Mouse (Mus musculus): ENCODE measurements around the gene Ccdc30.
A peak's percentile ranks its signal among the peaks of the same experiment; 100 is the strongest.

Gene Ccdc30

DNA sequence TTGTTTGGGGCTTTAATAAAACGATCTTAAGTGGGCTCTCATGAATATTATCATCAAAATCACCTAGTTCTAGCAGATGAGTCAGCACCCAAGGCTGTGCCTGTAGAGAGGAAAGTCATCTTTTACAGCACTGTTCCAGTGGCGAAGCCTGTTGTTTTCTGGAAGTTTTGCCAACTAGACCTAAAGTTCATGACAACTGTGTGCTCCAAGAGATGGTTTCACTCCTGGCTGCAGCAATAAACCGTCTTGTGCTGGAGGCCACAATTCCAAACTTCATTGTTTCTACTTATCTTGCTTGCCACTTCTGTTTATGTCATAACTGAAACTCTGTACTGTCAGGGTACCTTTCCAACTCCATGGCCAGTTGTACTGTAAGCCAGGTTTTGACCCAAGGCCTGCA is 1.9 kb upstream of the Ccdc30 start:
- no peak for DNase-seq (ENCODE audit: low spot score)

DNA sequence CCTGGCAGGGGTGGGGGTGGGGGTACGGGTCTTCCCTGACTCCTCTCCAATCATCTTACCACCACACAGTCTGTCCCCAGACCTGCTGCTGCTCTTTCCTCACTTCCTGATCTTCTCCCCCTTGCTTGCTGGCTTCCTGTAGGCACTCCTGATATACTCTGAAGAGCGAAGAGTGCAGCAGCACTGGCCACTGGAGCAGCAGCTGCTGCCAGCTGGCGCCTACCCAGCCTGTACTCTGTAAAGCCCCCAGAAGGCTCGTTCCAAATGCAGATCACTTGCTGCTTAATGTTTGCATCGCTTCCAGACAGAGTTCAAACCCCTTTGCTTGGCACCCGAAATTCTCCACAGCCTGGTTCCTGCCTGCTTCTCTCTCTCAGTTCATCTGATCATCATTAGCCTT is 2.5 kb downstream of the Ccdc30 start:
- DNase-seq (ENCODE audit: low spot score), result no peak

DNA sequence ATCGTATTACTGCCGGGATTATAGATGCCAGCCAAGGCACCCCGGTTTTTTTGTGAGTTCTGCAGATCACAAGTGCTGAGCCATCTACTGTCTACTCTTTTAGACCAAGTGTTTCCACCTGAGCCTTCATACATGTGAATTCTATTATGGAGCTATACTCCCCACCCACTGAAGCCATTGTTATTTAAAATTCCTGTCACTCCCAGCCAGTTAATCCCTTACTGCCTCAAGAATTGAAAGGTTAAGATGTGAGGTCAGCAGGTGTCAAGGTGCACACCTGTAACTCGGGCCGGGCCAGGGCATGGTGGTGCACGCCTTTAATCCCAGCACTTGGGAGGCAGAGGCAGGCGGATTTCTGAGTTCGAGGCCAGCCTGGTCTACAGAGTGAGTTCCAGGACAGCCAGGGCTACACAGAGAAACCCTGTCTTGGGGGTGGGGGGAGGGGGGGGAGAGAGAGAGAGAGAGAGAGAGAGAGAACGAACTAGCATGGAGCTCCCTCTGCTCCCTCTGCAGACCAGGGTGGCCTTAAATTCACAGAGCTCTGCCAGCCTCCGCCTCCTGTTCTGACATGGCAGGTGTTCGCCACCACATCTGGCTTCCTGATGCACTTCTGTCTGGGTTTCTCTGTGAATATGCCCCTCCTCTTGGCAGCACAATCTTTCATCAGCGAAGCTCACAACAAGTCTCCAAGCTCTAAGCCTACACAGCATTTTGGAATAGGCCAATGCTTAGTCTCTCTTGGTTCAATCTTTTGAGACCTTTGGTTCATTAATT is 3.3 kb downstream of the Ccdc30 start:
- no peak for DNase-seq (ENCODE audit: low spot score)

DNA sequence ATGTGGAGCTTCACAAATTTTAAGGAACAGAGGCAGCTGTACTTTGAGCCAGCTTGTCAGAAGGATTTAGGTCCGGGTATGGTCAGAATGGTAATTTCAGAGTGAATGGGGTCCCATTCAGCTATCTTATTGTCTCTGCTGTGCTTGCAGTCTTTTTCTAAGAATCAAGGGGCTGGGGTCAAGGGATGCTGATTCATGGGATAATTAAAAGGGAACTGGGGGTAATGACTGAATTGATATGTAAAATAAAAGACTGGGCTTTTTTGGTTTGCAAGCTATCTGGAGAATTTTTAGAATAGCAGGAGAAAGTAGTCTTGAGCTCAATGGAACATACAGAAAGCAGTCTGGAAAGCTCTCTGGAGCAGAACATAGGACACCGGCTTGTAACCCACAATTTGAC is 11.9 kb downstream of the Ccdc30 start:
- no peak for DNase-seq (ENCODE audit: low spot score)

DNA sequence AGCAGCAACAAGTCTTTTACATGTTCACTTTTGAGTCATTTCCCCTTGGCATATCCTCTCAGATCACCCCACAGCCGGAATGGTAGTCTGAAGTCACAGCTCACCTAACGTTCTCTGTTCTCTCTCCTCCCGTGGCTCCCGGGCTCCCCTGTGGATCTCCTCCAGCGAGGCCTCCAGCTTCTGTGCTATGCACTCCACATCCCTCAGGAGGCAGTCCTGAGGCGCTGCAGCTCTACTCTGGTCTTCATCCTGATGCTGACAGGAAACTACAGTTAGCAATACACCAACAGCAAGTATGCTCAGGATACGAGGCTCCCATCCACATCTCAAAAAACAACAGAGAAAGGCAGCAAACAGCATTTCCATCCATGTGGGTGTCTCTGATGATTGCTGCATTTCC is 14.4 kb downstream of the Ccdc30 start:
- no peak for DNase-seq (ENCODE audit: low spot score)

DNA sequence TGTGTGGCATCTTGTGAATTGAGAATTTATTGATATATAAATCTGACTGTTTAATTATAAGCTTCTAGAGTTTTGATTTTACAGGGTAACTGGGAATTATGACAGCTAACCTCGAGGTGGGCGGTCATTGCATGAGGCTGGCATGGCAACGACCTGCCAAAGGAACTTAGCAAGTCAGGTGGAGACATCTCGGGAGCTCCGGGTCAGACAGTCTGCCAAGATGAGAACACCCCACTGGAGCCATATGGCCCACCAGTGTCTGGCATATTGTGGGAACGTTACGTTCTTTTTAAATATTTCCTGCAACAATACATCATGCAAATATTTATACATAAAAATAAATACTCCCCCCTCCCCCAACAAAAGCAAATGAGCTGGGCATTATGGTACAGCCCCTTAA is 16.6 kb downstream of the Ccdc30 start:
- no peak for DNase-seq (ENCODE audit: low spot score)

DNA sequence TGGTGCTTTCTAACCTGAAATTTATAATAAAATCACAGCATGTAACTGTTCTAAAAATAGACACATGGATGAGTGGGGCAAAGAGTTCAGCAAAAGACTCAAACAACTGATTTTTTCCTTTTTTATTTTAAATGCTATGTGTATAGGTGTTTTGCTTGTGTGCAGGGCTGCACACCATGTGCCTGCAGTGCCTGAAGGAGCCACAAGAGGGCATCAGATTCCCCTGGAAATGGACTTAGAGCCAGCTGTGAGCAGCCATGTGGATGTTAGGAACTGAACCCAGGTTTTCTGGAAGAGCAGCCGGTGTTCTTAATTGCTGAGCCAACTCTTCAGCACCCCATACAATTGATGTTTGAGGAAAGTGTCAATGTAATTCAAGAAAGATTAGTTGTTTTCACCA is 25.0 kb downstream of the Ccdc30 start:
- DNase-seq (ENCODE audit: low spot score), result peak; percentile 16

DNA sequence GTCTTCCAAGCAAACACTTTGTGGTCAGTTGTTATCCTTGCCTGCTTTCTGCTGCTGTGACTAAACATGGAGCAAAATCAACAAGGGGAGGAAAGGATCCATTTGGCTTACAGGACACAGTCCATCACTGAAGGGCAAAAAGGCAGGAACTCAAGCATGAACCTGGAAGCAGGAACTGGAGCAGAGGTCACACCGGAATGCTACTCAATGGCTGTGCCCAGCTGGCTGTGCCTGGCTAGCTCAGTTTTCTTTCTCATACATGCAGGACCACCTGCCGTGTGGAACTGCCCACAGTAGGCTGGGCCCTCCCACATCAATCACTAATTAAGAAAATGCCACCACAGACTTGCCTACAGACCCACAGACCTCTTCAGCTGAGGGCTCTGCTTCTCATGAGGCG is 26.1 kb downstream of the Ccdc30 start:
- DNase-seq (ENCODE audit: low spot score), result no peak

DNA sequence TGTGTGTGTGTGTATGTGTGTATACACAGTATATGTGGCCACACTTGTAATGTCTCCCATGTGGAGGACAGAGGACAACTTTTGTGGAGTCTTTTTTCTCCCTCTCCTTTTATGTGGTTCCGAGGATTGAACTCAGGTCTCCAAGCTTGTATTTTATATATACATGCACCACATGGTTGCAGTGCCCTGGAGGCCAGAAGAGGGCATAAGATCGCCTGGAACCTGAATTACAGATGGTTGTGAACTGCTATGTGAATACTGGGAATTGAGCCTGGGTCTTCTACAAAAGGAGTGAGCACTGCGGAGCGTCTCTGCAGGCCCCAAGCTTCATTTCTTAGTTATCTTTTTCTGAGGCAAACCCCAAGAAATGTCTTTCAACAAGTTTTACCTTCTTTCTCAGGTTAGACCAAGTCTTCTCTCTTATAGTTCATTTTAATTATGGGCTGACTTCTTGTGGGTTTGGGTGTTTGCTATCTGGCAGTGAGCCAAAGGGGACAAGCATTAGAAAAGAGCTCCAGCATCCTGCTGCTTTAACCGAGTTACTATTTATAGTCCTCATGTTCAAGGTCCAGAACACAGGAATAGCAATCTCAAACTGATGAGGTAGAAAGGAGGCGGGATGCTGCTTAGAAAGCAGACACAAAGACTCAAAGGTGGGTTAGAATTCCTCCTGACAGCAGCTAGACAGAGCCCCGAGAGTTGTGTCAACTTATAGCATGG is 33.7 kb downstream of the Ccdc30 start:
- no peak for DNase-seq (ENCODE audit: low spot score)

DNA sequence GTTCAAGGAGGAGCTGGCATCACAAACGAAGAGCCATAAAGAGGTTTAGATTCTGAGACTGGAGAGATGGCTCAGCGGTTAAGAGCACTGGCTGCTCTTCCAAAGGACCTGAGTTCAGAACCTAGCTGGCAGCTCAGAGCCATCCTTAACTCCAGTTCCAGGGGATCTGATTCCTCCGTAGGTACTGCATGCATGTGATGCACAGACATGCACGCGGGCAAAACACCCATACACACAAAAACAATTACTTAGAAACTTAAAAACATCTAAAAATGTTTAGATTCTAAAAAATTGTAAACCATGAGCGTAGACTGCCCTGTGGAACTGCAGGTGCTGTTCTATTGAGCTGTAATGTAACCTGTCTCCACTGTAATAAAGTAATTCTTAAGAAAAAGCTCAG is 45.9 kb downstream of the Ccdc30 start:
- no peak for DNase-seq (ENCODE audit: low spot score)

DNA sequence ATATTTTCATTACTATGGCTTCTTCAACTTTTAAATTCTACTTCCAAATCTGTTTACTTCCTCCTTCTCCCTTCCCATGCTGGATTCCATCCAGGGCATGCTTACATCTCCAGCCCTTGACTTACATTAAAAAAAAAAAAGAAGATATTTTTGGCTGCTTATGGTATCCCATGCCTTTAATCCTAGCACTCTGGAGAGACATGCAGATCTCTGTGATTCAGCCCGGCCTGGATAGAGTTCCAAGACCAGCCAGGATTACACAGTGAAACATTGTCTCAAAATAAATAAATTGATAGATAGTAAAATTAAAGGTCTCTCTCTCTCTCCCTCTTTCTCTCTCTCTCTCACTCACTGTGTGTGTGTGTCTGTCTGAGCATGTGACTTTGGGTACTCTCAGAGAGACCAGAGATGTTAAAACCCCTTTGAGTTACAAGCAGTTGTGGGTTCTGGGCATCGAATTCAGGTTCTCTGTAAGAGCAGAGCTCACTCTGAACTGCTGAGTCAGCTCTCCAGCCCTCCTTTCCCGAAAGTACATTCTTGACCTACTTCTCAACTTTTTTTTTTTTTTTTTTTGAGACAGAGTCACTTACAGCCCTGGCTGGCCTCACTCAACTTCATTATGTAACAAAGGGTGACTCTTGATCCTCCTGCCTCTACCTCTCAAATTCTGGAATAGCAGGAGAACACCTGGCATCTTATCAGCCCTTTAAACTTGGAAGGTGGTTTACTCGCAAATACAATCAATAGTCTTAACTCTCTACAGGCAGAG is 48.4 kb downstream of the Ccdc30 start:
- DNase-seq (ENCODE audit: low spot score), result peak; percentile 2

DNA sequence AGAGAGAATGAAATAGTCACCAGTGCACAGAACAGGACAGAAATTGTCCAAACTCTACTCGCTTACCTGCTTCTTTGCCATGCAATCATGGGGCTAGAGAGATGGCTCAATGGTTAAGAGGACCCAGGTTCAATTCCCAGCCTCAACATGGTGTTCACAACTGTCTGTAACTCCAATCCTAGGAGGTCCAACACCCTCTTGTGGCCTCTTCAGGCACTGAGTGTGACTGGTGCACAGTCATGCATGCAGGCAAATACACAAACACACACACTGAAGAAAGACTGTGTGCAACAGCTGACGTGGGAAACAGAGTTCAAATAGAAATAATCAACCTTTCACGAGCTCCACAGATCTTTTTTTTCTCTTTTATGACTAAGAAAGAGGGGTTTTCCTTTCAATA is 53.1 kb downstream of the Ccdc30 start:
- no peak for DNase-seq (ENCODE audit: low spot score)

DNA sequence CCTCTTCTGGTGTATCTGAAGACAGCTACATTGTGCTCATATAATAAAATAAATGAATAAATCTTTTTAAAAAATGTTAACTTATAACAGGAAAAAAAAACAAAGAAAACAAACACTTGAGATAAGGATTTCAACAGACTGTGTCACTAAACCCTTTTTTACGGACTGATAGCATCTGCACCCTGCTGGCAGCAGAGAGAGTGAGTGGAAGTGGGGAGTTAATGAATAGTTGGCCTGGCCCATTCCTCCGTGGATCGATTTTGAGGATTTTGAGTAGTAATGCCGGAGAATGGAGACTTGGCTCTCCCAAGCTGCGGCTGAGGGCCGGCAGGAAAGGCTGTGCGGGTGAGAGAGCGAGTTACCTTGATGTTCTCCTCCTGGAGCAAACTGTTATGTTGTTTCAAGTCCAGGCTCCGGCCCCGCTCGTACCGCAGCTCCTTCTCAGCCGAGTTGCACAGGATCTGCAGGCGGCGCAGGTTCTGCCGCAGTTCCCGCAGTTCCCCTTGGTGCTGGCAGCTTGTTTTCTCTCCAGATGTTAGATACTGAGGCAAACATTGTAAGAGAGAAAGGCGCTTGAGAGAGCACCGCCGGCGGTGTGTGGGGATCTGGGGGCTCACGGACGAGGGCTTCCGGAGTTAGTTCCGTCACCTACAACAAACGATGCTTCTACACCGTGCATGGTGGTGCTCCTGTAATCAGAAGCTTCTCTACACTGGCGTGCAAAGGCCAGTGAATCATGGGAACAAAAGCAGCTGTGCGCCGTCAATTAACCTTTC is 55.9 kb downstream of the Ccdc30 start:
- no peak for DNase-seq (ENCODE audit: low spot score)

DNA sequence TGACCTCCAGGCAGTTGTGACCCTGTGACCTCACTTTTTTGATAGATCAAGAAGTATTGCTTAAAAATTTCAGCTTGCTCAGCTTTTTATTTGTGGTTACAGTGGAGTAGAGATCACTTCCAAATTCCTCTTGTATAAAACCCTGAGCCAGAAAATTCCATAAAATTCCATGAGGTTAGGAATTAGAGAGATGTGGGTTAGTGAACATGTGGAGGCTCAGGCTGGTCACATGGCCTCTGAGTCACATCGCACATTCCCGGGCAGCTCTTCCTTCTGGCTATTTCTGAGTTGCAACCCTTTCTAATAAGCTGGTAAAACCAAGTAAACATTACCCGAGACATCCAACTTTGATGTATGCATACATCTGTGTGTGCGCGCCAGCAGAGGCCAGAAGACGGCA is 69.8 kb downstream of the Ccdc30 start:
- DNase-seq (ENCODE audit: low spot score), result no peak

DNA sequence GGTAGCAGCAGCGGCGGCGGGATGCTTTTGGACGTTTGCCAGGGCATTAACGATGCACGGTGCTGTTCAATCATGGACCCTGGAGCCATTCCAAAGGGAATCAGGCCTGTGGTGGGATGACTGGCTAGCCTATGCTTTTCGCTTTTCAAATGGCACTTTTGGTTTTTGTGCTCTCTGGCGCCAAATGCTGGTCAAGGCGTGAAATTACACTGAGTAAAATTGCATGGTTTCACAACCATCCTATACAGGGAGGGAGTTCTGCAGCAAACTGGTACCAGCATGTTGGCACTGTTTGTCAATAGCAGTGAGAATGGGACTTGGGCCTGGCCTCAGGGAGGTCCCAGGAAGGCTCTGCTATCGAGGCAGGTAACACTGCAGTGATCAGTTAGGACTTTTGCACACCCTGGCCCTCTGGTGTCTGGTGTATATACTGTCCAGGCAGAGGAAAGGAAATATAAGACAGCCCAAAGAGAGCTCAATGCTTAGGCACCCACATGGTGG is 76.4 kb downstream of the Ccdc30 start:
- DNase-seq (ENCODE audit: low spot score), result peak; percentile 73

DNA sequence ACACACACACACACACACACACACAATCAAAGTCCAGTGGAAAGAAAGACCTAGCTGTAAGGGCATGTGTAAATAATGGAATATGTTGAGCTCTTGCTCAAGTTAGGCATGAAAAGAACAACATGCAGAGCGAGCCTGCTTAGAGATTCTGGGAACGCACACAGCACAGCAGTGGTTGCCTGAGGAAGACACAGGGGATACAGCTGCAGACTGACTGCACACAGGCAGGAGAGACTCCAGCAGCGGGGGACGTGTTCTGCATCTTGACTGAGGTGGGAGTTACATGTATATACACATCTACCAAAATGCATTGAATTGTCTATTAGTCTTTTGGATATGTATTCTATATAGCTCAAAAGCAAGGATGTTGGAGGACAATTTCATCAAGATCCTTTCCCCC is 76.9 kb downstream of the Ccdc30 start:
- peak; percentile 2 for DNase-seq (ENCODE audit: low spot score)

DNA sequence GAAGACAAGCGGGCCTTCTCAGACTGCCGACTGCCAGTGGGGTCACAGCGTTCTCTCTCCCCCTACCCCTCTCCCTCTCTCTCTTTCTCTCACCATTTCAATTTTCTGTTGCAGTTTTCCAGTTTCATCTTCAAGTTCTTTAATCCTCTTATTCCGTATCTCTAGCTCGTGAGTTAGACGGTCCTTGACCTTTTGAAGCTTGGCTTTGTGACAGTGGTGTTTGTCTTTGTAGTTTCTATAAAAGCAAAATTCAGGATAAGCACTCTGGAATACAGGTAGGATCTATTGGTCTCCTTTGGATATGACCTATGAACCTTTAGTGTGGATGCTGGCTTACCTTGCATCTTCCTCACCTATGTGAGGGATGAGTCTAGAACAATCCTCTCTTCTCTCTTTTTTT is 81.8 kb downstream of the Ccdc30 start:
- DNase-seq (ENCODE audit: low spot score), result no peak

DNA sequence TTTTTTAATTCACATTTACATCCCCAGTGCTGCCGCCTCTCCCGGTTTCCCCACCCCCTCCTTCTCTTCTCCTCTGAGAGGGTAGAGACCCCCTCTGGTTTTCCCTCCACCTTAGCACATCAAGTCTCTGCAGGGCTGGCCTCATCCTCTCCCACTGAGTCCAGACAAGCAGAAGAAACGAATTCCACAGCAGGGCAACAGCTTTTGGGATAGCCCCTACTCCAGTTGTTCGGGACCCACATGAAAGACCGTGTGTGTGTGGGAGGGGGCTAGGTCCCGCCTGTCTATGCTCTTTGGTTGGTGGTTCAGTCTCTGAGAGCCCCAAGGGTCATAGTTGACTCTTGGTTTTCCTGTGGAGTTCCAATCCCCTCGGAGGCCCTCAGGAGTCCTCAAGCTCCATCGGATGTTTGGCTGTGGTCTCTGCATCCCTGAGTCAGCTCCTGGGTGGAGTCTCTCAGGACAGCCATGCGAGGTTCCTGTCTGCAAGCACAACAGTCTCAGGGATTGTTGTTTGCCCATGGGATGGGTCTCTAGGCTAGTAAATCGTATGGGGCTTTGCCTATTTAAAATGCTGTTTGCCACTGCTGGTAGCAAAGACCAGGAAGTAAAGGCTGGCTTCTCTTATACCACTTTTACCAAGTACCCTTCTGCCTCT is 94.3 kb downstream of the Ccdc30 start:
- DNase-seq (ENCODE audit: low spot score), result peak; percentile 7

DNA sequence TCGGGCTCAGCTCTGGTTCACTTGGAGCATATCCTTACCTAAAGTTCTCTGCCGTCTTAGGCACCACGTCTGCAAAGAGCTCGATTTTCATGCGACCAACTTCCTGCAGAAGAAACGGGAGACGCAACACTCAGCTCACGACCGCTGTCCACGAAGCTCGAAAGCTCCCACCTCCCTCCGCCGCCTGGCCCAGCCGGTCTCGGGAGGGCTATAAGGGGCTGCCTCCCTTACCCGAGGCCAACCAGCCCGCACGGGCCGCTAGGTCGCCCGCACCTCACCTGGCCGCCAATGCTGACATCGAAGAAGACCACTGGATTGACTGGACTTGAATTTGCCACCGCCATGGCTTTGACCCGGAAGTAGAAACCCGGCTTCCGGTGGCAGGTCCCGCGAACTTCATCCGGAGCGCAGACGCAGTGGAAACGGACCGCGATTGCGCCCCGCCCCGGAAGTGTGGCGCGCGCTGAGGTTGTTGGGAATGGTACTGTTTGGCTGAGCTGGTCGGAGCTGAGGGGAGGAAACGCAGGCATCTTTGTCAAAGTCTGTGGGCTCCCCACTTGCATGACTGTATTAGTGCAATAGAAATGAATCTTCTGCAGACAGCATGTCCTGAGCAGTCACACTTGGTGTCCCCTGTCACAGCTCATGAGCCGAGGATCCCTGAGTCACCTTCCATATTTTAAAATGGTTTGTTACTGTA is 95.0 kb downstream of the Ccdc30 start, which contains the start of gene Ppih:
Gene Ppih, minus strand, starts transcription at position 416 of the 700 bp plus-strand sequence.
- DNase-seq (ENCODE audit: low spot score), result peak; percentile 94

DNA sequence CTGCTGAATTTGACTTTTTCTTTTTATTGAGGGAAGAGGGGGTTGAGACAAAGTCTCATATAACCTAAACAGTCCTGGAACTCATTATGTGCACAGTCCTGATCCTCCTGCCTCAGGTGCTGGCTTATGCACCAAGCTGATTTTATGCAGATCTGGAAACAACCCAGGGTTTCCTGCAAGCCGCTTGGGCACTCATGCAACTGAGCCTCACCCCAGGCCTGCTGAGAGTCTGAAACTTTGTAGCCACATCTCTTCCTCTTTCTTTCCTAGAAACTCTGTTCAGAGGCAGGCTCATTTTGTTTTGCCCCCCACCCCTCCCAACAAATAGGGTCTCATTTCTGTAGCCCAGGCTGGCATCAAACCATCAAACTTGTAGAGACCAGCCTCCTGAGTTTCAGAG is 101.6 kb downstream of the Ccdc30 start:
- no peak for DNase-seq (ENCODE audit: low spot score)

DNA sequence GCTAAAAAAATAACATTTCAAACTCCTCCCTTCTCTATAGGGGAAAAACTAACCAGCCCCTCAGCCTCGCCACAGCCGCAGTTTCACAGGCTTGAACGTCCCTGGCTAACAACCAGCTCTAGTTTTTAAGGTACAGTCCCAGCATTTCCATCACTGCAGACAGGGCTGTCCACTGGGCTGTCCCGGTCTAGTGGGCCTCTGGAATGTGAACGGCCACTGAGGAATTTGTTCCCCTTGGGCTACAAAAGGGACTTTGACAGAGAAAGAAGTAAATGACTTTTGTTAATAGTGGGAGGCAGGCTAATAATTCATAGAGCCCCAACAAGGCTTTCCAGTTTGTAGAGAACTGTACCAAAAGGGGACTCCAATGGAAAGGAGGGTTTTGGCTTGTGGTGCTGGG is 109.9 kb downstream of the Ccdc30 start:
- no peak for DNase-seq (ENCODE audit: low spot score)
